Mouse (Mus musculus) erythroblast, adult 5-6 weeks (primary cell): ENCODE measurements around the gene Acsm4. TPM values are rescaled to one million over a fixed set of nuclear protein-coding genes. Genes with fewer than 3 reads are reported as not detected.

Experiments used
- ATAC-seq: replicated peaks from 2 replicates; pipeline ENCODE4 v1.8.0; 2016; ENCODE audit warnings: moderate number of reproducible peaks, mild to moderate bottlenecking, moderate TSS enrichment, inconsistent platforms; ENCODE audit not compliant: poor library complexity, low FRiP score, severe bottlenecking
- total RNA-seq, 2 experiments: library from RNA; stranded (forward) in 1 of 2; stranded (reverse) in 1 of 2; fragments of 150-400 nt in 1 of 2; fragments of 200-764, 138-1000 nt in 1 of 2; gene quantifications; 2 replicates each; pipeline versions ENCODE4 v1.2.3 to v1.2.4; 2015 to 2017; ENCODE audit warnings: low replicate concordance in 2 of 2

The Acsm4 gene
- total RNA-seq, 2 experiments from 2014 or later, result not detected

- ATAC-seq, result no peak
Observed at GRCm38 (mm10) chr7:119753696-119754095, 63.9 kb downstream of the Acsm4 start.

GRCm38 (mm10) chr7:119760527-119760951, 70.7 kb downstream of the Acsm4 start, which contains the start of gene Acsm3:
Acsm3 (plus strand) TSS chr7:119760923.
- ATAC-seq, result no peak

DNA sequence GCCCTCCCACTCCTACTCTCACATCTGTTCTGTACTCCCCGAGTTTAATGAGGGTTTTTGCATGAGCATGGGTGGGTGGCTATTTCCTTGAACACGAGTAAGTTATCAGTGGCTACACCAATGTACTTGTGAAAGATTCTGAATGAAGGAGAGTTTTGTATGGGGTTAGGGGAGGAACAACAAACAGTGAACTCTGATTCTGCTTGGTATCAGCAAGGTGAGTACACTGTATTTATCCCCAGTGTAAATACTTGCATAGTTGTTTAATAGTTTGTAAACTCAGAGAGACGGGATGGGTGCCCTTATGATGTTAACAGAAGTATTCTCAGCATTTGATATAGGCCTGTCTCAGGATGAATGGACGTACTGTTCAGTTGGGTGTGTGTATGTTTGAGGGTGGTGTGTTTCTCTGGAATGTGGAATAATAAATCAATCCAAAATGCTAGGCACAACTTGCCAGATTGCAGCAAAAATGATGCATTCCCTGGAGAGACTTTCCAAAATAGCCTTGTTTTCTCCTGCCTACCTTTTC, 72.4 kb downstream of the Acsm4 start:
- no peak for ATAC-seq

Other genes with a start within 250 kb of the Acsm4 start
- gene Gp2, start 230.7 kb upstream of the Acsm4 start, total RNA-seq (2015; ENCODE audit: low replicate concordance), result not detected in 2 replicates
- gene Gp2, start 230.7 kb upstream of the Acsm4 start, total RNA-seq (2017; ENCODE audit: low replicate concordance), result not detected in 2 replicates
- gene Umod, start 210.7 kb upstream of the Acsm4 start, total RNA-seq (2015; ENCODE audit: low replicate concordance), result not detected in 2 replicates
- gene Umod, start 210.7 kb upstream of the Acsm4 start, total RNA-seq (2017; ENCODE audit: low replicate concordance), result not detected in 2 replicates
- gene Acsm5, start 170.6 kb upstream of the Acsm4 start, total RNA-seq (2015; ENCODE audit: low replicate concordance), result not detected in 2 replicates
- not detected in 2 replicates for gene Acsm5, start 170.6 kb upstream of the Acsm4 start, total RNA-seq (2017; ENCODE audit: low replicate concordance)
- not detected in 2 replicates for gene Pdilt, start 166.5 kb upstream of the Acsm4 start, total RNA-seq (2015; ENCODE audit: low replicate concordance)
- gene Pdilt, start 166.5 kb upstream of the Acsm4 start, total RNA-seq (2017; ENCODE audit: low replicate concordance), result not detected in 2 replicates
- not detected in 2 replicates for gene Acsm2, start 135.7 kb upstream of the Acsm4 start, total RNA-seq (2015; ENCODE audit: low replicate concordance)
- gene Acsm2, start 135.7 kb upstream of the Acsm4 start, total RNA-seq (2017; ENCODE audit: low replicate concordance), result not detected in 2 replicates
- gene Acsm1, start 83.0 kb upstream of the Acsm4 start, total RNA-seq (2015; ENCODE audit: low replicate concordance), result not detected in 2 replicates
- not detected in 2 replicates for gene Acsm1, start 83.0 kb upstream of the Acsm4 start, total RNA-seq (2017; ENCODE audit: low replicate concordance)
- gene Thumpd1, start 30.8 kb downstream of the Acsm4 start, total RNA-seq (2015; ENCODE audit: low replicate concordance), result 5.0 and 7.5 TPM in 2 replicates
- gene Thumpd1, start 30.8 kb downstream of the Acsm4 start, total RNA-seq (2017; ENCODE audit: low replicate concordance), result 8.6 and 9.9 TPM in 2 replicates
- gene Acsm3, start 70.9 kb downstream of the Acsm4 start, total RNA-seq (2015; ENCODE audit: low replicate concordance), result not detected in 2 replicates
- gene Acsm3, start 70.9 kb downstream of the Acsm4 start, total RNA-seq (2017; ENCODE audit: low replicate concordance), result not detected in 2 replicates
- 4.2 and 21.7 TPM in 2 replicates for gene Rexo5, start 104.0 kb downstream of the Acsm4 start, total RNA-seq (2015; ENCODE audit: low replicate concordance)
- gene Rexo5, start 104.0 kb downstream of the Acsm4 start, total RNA-seq (2017; ENCODE audit: low replicate concordance), result 7.4 and 18.1 TPM in 2 replicates
- 2.9 and 9.2 TPM in 2 replicates for gene Eri2, start 104.0 kb downstream of the Acsm4 start, total RNA-seq (2015; ENCODE audit: low replicate concordance)
- gene Eri2, start 104.0 kb downstream of the Acsm4 start, total RNA-seq (2017; ENCODE audit: low replicate concordance), result 3.2 and 8.4 TPM in 2 replicates
- not detected in 2 replicates for gene Lyrm1, start 205.8 kb downstream of the Acsm4 start, total RNA-seq (2015; ENCODE audit: low replicate concordance)
- 5.5 and 5.7 TPM in 2 replicates for gene Lyrm1, start 205.8 kb downstream of the Acsm4 start, total RNA-seq (2017; ENCODE audit: low replicate concordance)
- gene Dcun1d3, start 206.3 kb downstream of the Acsm4 start, total RNA-seq (2015; ENCODE audit: low replicate concordance), result 0.84 and 1.7 TPM in 2 replicates
- 1.7 and 2.3 TPM in 2 replicates for gene Dcun1d3, start 206.3 kb downstream of the Acsm4 start, total RNA-seq (2017; ENCODE audit: low replicate concordance)